Mouse (Mus musculus) liver, adult 2 months (tissue): ENCODE results near the gene Igsf6.

Source experiments
- CTCF ChIP-seq: fragments of 200-500 bp; IDR thresholded peaks from 2 replicates; pipeline ENCODE4 v1.5.1; 2011; ENCODE audit warnings: low read depth, low read length, control low read depth
- POLR2A ChIP-seq: fragments of 200-500 bp; IDR thresholded peaks from 2 replicates; pipeline ENCODE4 v1.6.1; 2011; ENCODE audit warnings: low read length, control low read depth; ENCODE audit not compliant: insufficient read depth; ENCODE audit errors: extremely low read depth

GRCm38 (mm10) chr7:121111321-121111720 is 36.9 kb upstream of the Igsf6 start:
- TF ChIP-seq POLR2A (no peak), CTCF (no peak)
